Mouse (Mus musculus): Measurements from ENCODE around the gene Tmem190. TPM values are rescaled to one million over a fixed set of nuclear protein-coding genes. Genes with fewer than 3 reads are reported as not detected.
"Not testable (repeated sequence)": the region's sequence is repeated elsewhere in the genome, so short reads cannot be mapped to it uniquely, and the experiment has no call there.

The Tmem190 gene
- total and polyA plus RNA-seq, 3 experiments = not detected

DNA sequence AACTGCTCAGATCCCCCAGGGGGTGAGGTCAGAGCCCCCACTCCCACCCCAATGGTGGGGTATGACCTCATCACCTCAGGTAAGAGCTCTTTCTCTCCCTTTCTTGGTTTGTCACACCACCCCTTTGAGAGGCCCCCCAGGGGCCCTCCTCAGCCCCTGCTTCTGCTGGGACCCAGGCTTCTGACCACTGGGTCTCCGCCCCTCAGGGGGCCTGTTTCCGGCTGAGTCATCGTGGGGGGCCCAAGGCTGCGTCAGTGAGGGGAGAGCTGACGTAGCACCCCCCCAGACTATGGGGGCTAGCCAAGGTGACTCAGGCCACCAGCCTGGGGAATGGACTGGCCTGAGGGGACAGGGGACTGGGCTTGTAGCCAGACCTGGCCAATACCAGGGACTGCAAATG is 2.8 kb upstream of the Tmem190 start:
- TF ChIP-seq TAL1 (conservative IDR thresholded peaks at IDR 0.05; ENCODE audit: low read depth, low read length) = no peak
- TF ChIP-seq POLR2AphosphoS5 (IDR thresholded peaks at IDR 0.05; ENCODE audit: insufficient replicate concordance, low read depth, low read length) = no peak
- no peak for TF ChIP-seq CTCF (IDR thresholded peaks at IDR 0.05; ENCODE audit: low read depth, low read length)
- no peak for TF ChIP-seq GATA2 (IDR thresholded peaks at IDR 0.05; ENCODE audit: borderline replicate concordance, low read depth, low read length)
- no peak for TF ChIP-seq GATA1 (IDR thresholded peaks at IDR 0.05; ENCODE audit: borderline replicate concordance, low read length)
- DNase-seq (ENCODE audit: low spot score) = no peak
- ATAC-seq (ENCODE audit: extremely low read depth, insufficient number of reproducible peaks, low FRiP score, poor library complexity, severe bottlenecking) = no peak
- Histone ChIP-seq H3K4me1 (ENCODE audit: insufficient read depth, low read depth, low read length) (peaks cover 78% of the 10 kb centered on the region), H3K27me3 (ENCODE audit: insufficient read depth, low read length) (peaks cover 35% of the 10 kb centered on the region), H3K36me3 (replicated peaks) (peaks cover 20% of the 10 kb centered on the region), H3K9me3 (replicated peaks) (no peaks in the 10 kb centered on the region), H3K4me3 (ENCODE audit: low read depth, low read length) (peak overlapping the region; percentile 2; the same call in 1 of the 2 replicates)

DNA sequence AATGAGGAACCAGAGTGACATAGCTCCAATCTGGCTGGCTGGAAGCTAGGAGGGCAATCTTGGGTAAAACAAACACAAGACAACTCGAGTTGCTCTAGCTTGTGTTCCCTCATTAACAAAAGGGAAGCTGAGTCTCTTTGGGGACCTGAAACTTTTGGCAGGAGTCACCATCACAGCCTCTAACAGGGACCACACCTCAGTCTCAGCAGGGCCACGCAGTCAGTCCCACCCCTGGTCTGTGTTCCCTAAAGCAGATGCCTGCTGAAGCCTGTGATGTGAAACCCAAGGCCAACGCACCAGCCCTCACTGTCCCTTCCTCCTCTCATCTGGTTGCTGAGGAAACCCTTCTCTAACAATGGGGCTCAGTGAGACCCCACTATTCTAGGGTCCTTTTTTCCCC is 607 bp upstream of the Tmem190 start:
- H3K4me1 ChIP-seq (ENCODE audit: insufficient read depth, low read depth, low read length) = peaks cover 88% of the 10 kb centered on the region
- H3K9me3 ChIP-seq (replicated peaks) = no peaks in the 10 kb centered on the region
- TF ChIP-seq GATA1 (IDR thresholded peaks at IDR 0.05; ENCODE audit: borderline replicate concordance, low read length) = no peak
- peaks cover 41% of the 10 kb centered on the region for H3K36me3 ChIP-seq (replicated peaks)
- H3K27me3 ChIP-seq (ENCODE audit: insufficient read depth, low read length) = peaks cover 14% of the 10 kb centered on the region
- DNase-seq (ENCODE audit: low spot score) (no peak), ATAC-seq (ENCODE audit: extremely low read depth, insufficient number of reproducible peaks, low FRiP score, poor library complexity, severe bottlenecking) (no peak)
- H3K4me3 ChIP-seq (ENCODE audit: low read depth, low read length) = no peak overlapping the region

DNA sequence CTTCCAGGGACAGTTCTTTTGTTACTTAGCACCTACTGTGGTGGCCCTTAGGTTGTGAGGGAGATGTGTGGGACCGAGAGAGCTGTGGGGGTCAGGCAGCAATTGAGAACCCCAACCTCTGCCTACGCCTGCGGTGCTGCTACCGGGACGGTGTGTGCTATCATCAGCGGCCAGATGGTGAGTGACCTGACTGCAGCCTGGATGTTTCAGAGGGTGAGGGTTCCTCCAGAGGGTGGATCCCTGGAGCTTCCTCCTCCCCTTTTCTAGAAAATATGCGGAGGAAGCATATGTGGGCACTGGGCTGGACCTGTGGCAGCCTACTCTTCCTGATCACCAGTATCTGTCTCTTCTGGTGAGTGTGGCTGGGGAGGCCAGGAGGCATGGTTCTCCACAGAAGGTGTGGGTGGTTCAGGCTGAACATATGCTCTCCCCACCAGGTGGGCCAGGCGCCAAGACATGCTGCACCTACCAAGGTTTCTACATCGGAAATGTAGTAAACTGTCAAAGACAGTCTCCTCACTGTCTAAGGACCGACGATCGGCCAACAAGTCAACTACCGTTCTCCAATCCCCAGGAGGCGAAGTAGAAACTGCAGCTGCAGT is 1.0 kb downstream of the Tmem190 start:
- H3K36me3 ChIP-seq (replicated peaks) = peaks cover 48% of the 10 kb centered on the region

DNA sequence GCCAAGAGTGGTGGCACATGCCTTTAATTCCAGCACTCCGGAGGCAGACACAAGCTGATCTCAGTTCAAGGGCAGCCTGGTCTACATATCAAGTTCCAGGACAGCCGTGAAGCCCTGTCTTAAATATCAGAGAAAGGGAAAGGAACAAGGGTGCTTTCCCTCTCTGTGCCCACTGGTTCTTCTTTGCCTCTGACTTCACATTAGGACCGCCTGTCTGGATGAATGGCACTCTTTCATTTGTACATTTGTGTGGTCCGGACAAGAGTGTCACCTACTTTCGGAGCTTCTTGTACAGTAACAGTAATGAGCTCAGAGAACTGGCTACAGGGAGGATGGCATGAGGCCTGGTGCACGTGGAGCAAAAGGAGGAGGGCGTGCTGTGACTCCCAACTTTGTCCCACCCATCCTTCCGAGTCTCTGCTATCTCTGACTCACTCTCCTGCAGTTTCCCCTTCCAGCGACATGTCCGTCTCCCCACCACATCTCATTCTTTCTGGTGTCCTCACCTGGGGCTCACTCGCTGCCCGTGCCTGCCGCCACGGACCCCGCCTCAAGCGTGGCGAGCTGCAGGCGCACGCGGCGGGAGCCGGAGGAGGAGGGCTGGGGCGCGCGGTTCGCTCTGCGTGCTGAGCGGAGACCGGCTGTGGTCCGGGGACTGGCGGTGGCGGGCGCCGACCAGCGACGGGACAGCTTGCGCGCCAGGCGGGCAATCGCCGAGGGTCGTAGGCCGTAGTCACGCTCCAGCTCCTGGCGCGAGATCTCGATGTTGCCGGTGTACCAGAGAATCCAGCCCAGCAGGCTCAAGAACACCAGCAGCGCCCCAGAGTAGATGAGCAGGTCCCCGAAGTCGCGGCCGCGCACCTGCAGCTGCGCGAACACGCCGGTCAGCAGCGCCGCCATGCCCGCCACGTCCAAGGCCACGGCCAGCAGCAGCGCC is 6.0 kb downstream of the Tmem190 start:
- ATAC-seq (ENCODE audit: extremely low read depth, insufficient number of reproducible peaks, low FRiP score, poor library complexity, severe bottlenecking) (peak; percentile 30; the same call in 1 of the 2 replicates), DNase-seq (ENCODE audit: low spot score) (peak; percentile 78)
- TF ChIP-seq GATA1 (IDR thresholded peaks at IDR 0.05; ENCODE audit: borderline replicate concordance, low read length) = no peak
- 0 out of 2 replicates have a peak, but pooled peaks have one; percentile 30 for TF ChIP-seq POLR2AphosphoS5 (IDR thresholded peaks at IDR 0.05; ENCODE audit: insufficient replicate concordance, low read depth, low read length)
- H3K4me3 ChIP-seq (ENCODE audit: low read depth, low read length) = peak overlapping the region; percentile 83
- no peaks in the 10 kb centered on the region for H3K27me3 ChIP-seq (ENCODE audit: insufficient read depth, low read length)
- H3K9me3 ChIP-seq (replicated peaks) = no peaks in the 10 kb centered on the region
- H3K4me1 ChIP-seq (ENCODE audit: insufficient read depth, low read depth, low read length) = peaks cover 60% of the 10 kb centered on the region
- peaks cover 46% of the 10 kb centered on the region for H3K36me3 ChIP-seq (replicated peaks)

More for the DNA sequence above, 1.0 kb downstream of the Tmem190 start:
- TF ChIP-seq POLR2AphosphoS5 (IDR thresholded peaks at IDR 0.05; ENCODE audit: insufficient replicate concordance, low read depth, low read length) (no peak), GATA1 (IDR thresholded peaks at IDR 0.05; ENCODE audit: borderline replicate concordance, low read length) (no peak), TAL1 (conservative IDR thresholded peaks at IDR 0.05; ENCODE audit: low read depth, low read length) (peak; percentile 64; the same call in 1 of the 2 replicates)
- ATAC-seq (ENCODE audit: extremely low read depth, insufficient number of reproducible peaks, low FRiP score, poor library complexity, severe bottlenecking) (peak; percentile 70), DNase-seq (ENCODE audit: low spot score) (peak; percentile 74)
- H3K27me3 ChIP-seq (ENCODE audit: insufficient read depth, low read length) = 0 out of 2 replicates have a peak, but pooled peaks cover under 1% of the 10 kb centered on the region
- peaks cover 90% of the 10 kb centered on the region for H3K4me1 ChIP-seq (ENCODE audit: insufficient read depth, low read depth, low read length)
- H3K4me3 ChIP-seq (ENCODE audit: low read depth, low read length) = peak overlapping the region; percentile 37; the same call in 1 of the 2 replicates
- no peaks in the 10 kb centered on the region for H3K9me3 ChIP-seq (replicated peaks)

DNA sequence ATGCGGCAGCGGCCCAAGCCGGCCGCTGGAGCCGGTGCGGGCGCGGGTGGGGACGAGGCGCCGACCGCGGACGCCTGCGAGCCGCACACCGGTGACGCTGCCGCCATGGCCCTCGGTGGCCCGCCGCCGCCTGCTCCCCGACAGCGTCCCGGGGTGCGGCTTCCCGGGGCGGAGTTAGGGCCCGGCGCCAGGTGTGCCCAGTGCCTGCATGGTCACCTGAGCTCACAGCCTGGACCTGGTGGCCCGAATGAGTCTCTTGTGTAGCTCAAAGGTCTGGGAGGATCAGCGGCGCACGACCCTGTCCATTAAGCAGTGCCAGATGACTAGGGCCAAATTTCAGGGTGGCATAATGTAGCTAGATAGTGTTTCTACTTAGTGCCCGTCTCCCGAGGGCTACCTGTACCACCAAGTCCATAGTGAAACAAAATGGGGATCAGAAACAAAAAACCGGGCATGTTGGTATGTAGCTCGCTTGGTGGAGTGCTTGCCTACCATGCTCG is 6.7 kb downstream of the Tmem190 start, which contains the start of gene Tmem238:
Tmem238 (minus strand) TSS at position 221 of the 500 bp plus-strand sequence.
- TF ChIP-seq GATA2 (IDR thresholded peaks at IDR 0.05; ENCODE audit: borderline replicate concordance, low read depth, low read length) (no peak), TAL1 (conservative IDR thresholded peaks at IDR 0.05; ENCODE audit: low read depth, low read length) (no peak)
- Histone ChIP-seq H3K4me3 (ENCODE audit: low read depth, low read length) (peak within 1 kb of the TSS; percentile 83), H3K36me3 (replicated peaks) (peaks cover 46% of the 10 kb centered on the region), H3K27me3 (ENCODE audit: insufficient read depth, low read length) (no peaks in the 10 kb centered on the region), H3K4me1 (ENCODE audit: insufficient read depth, low read depth, low read length) (peaks cover 60% of the 10 kb centered on the region), H3K9me3 (replicated peaks) (no peaks in the 10 kb centered on the region)
- no peak for ATAC-seq (ENCODE audit: extremely low read depth, insufficient number of reproducible peaks, low FRiP score, poor library complexity, severe bottlenecking)
- DNase-seq (ENCODE audit: low spot score) = peak; percentile 57

DNA sequence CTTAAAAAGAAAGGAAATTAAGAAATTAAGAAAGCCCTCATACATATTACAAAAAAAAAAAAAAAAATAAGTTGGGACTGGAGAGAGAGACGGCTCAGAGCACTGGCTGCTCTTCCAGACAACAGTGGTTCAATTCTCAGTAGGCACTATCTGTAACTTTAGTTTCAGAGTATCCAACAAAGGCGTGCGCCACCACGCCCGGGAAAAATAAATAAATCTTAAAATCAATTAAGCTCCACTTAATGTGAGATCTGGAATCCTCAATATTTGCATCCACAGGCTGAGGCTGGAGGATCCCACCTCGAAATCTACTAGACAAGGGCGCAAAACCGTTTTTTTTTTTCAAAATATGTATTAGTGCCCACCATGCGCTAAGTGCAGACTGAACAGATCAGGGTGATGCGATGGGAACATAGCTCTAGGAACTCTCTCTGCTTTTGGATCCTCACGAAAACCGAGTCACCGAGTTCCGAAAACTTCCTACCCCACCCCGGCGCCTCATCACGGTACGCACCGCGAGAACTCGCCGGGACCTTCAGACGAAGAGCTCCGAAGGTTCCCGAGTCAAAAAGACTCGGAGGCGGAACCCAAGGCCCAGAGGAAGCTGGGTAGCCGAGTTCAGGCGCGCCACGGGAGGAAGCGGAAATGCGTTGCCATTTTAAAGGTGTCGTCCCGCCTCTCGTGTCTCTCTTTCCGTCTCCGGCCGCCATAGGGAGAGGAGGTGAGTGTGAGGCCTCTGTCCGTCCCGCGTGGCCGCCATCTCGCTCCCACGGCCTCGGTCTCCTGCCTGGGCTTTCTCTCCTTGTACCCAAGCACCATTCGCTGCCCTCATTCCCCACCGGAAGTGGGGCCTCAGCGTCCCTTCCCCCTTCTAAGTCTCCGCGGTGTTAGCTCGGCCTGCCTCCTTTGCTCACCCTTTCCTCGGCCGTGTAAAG is 9.8 kb downstream of the Tmem190 start, which contains the start of gene Rpl28:
Rpl28 (plus strand) TSS at position 597 of the 935 bp plus-strand sequence.
- Histone ChIP-seq H3K27me3 (ENCODE audit: insufficient read depth, low read length) (no peaks in the 10 kb centered on the region), H3K36me3 (replicated peaks) (peaks cover 46% of the 10 kb centered on the region), H3K4me1 (ENCODE audit: insufficient read depth, low read depth, low read length) (peaks cover 52% of the 10 kb centered on the region), H3K9me3 (replicated peaks) (no peaks in the 10 kb centered on the region), H3K4me3 (ENCODE audit: low read depth, low read length) (peak within 1 kb of the TSS; percentile 84)
- peak; percentile 68 for ATAC-seq (ENCODE audit: extremely low read depth, insufficient number of reproducible peaks, low FRiP score, poor library complexity, severe bottlenecking)
- DNase-seq (ENCODE audit: low spot score) = peak; percentile 83
- TF ChIP-seq GATA2 (IDR thresholded peaks at IDR 0.05; ENCODE audit: borderline replicate concordance, low read depth, low read length) = no peak
- no peak for TF ChIP-seq TAL1 (conservative IDR thresholded peaks at IDR 0.05; ENCODE audit: low read depth, low read length)
- TF ChIP-seq POLR2AphosphoS5 (IDR thresholded peaks at IDR 0.05; ENCODE audit: insufficient replicate concordance, low read depth, low read length) = peak; percentile 93

DNA sequence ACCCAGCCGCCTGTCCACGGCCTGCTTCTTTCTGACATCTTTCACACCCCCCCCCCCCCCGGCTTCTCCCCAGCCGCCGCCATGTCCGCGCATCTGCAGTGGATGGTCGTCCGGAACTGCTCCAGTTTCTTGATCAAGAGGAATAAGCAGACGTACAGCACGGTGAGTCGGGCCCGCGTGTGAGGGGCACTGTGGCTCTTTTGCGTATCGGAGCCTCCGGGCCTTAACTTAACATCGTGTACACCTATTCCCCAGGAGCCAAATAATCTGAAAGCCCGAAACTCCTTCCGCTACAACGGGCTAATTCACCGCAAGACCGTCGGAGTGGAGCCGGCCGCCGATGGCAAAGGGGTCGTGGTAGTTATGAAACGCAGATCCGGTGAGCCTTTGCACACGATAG is 10.5 kb downstream of the Tmem190 start:
- not testable (repeated sequence) for ATAC-seq (ENCODE audit: extremely low read depth, insufficient number of reproducible peaks, low FRiP score, poor library complexity, severe bottlenecking); H3K9me3 ChIP-seq (replicated peaks); DNase-seq (ENCODE audit: low spot score); H3K27me3 ChIP-seq (ENCODE audit: insufficient read depth, low read length)
- Histone ChIP-seq H3K4me1 (ENCODE audit: insufficient read depth, low read depth, low read length) (peaks cover 47% of the 10 kb centered on the region), H3K36me3 (replicated peaks) (peaks cover 51% of the 10 kb centered on the region), H3K4me3 (ENCODE audit: low read depth, low read length) (peak overlapping the region; percentile 84)

All from G1E (cell line).